Mouse (Mus musculus) mesoderm, embryonic 11.5 days (tissue): ENCODE measurements at regions not wholly inside any gene's neighbourhood (a gene's known extent, or its start where the extent isn't known, plus 50 kb on each side); places are given as distances from the start of the nearest gene placed in this dataset.

ENCODE experiments used
- DNase-seq: peaks from one replicate; pipeline ENCODE4 v3.0.0-alpha.2; 2012; ENCODE audit warnings: low read depth, low spot score

- peak; percentile 11 for DNase-seq
Measured at GRCm38 (mm10) chr19:52321626-52322025, 57.5 kb downstream of the Ins1 start.

DNA sequence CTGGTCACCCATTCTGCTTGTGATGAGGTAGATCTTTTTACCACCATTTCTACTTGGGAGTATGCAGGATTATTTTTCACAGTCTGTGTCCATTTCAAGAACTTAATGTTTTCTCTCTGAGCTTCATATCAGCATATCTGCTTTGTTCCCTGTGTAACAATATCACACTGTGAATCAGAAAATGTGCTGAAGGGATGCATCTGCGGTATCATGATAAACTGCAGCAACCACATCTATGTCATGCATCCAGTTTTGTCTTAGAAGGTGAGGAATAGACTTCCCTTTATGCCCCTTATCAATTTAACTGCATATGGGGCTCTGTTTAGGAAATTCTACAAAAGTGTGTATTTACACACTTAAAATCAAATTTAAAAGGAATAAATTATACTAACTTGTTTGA lies 67.3 kb downstream of the Ins1 start:
- no peak for DNase-seq

DNA sequence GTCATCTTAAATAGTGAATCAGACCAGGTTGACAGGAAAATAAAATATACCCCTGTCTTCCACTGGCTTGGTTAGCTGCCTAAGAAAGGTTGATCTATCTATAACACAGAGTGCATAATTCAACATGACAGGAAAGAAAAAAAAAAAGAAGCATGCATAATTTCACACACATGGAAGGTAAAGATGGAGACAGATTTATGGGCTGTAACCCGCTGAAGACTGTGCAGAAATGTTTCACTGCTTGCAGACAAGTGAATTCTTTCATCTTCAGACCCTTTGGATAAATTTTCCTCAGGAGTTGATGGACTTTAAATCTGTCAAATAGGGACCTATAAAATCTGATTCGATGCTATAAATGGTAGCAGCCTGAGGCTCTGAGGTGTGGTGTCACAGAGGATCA lies 91.1 kb downstream of the Ins1 start:
- DNase-seq, result peak; percentile 74

- DNase-seq, result no peak
Measured at GRCm38 (mm10) chr19:52374892-52375578, 110.9 kb downstream of the Ins1 start.

DNA sequence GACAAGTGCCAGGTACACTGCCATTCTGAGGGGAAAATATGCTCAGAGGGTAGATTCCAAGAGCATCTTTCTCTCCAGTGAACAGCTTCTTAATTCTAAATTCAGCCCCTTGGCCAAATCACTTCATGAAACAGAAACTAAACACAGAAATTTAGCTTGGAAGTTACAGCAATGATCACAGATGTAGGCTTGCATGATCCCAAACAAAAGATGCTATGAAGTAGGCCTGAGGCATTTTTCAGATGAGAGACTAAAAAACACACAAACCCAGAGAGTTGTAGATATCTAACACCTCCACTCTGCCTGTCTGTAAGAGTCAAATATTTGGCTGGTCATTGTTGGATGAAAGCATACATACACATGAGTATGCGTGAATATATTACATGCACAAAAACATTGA lies 142.6 kb downstream of the Ins1 start:
- DNase-seq, result no peak

- no peak for DNase-seq
Measured at GRCm38 (mm10) chr19:52428768-52429167, 164.7 kb downstream of the Ins1 start.

DNA sequence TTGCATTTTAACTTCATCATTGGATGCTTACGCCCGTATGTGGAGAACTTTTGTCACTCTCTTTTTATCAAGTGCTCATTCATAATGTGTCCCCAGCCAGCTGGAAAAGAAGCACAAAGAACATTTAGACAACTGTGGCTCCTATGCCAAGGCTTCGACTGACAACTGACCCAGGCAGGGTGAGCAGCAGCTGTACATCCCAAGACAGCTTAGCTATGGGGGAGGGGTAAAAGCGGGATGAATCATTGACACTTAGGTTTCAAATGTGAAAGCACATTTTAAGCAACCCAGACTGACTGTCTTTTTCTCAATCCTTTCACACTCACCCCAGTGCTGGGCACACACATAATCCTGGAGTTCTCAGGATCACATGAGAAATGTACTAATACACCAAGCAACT lies 178.4 kb downstream of the Ins1 start:
- DNase-seq, result no peak

- DNase-seq, result no peak
Measured at GRCm38 (mm10) chr19:52448931-52449330, 184.8 kb downstream of the Ins1 start.

GRCm38 (mm10) chr19:52449392-52449791 lies 185.3 kb downstream of the Ins1 start:
- DNase-seq, result no peak
